Mouse (Mus musculus): ENCODE data around the gene Aqp7. TPM values are rescaled to one million over a fixed set of nuclear protein-coding genes. Genes with fewer than 3 reads are reported as not detected.

Gene Aqp7
- polyA plus RNA-seq, 1 experiment: 5.3 TPM

GRCm38 (mm10) chr4:41042880-41043279 lies 5.1 kb downstream of the Aqp7 start:
- no peak for DNase-seq
- TF ChIP-seq POLR2A (IDR thresholded peaks at IDR 0.05; ENCODE audit: control insufficient read depth, extremely low read depth, insufficient read depth, low read length, poor library complexity): no peak
- TF ChIP-seq CTCF (IDR thresholded peaks at IDR 0.05; ENCODE audit: borderline replicate concordance, control insufficient read depth, extremely low read depth, insufficient read depth, low read length, poor library complexity): no peak
- Histone ChIP-seq H3K4me1 (replicated peaks; ENCODE audit: control insufficient read depth, insufficient read depth, low read length) (no peaks in the 10 kb centered on the region), H3K27me3 (ENCODE audit: control insufficient read depth, insufficient read depth, low read length) (no peaks in the 10 kb centered on the region), H3K27ac (ENCODE audit: control insufficient read depth, insufficient read depth, low read length) (no peak overlapping the region), H3K36me3 (ENCODE audit: control insufficient read depth, insufficient read depth, low read length) (no peaks in the 10 kb centered on the region), H3K4me3 (ENCODE audit: control insufficient read depth, insufficient read depth, low read length) (no peak overlapping the region)
- 92% methylated on average over 12 of the region's 12 CpGs for WGBS

- no peak for DNase-seq
- Histone ChIP-seq H3K4me3 (ENCODE audit: control insufficient read depth, insufficient read depth, low read length) (no peak overlapping the region), H3K4me1 (replicated peaks; ENCODE audit: control insufficient read depth, insufficient read depth, low read length) (no peaks in the 10 kb centered on the region), H3K27ac (ENCODE audit: control insufficient read depth, insufficient read depth, low read length) (no peak overlapping the region), H3K27me3 (ENCODE audit: control insufficient read depth, insufficient read depth, low read length) (no peaks in the 10 kb centered on the region), H3K36me3 (ENCODE audit: control insufficient read depth, insufficient read depth, low read length) (no peaks in the 10 kb centered on the region)
- 75% methylated on average over 7 of the region's 7 CpGs for WGBS
- TF ChIP-seq POLR2A (IDR thresholded peaks at IDR 0.05; ENCODE audit: control insufficient read depth, extremely low read depth, insufficient read depth, low read length, poor library complexity) (no peak), CTCF (IDR thresholded peaks at IDR 0.05; ENCODE audit: borderline replicate concordance, control insufficient read depth, extremely low read depth, insufficient read depth, low read length, poor library complexity) (no peak)
Observed at GRCm38 (mm10) chr4:41040983-41041382, 7.0 kb downstream of the Aqp7 start.

DNA sequence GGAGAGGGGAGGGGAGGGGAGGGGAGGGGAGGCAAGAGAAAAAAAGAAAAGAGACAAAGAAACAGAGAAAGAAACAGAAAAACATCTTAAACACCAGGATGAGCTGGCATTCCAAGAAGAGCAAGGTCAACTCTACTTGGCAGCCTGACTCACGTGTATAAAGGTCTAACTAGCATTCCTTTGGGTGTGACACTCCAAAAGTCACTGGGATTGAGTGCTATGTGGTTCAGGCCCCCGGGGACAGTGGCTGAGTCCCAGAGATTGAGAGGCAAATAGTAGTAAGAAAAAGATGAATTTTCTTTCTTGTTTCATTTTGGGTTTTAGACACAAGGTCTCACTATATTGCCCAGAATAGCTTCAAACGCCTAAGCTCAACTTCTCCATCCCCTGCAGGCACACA lies 10.0 kb downstream of the Aqp7 start:
- no peaks in the 10 kb centered on the region for H3K36me3 ChIP-seq (ENCODE audit: control insufficient read depth, insufficient read depth, low read length)
- no peak for DNase-seq
- H3K27ac ChIP-seq (ENCODE audit: control insufficient read depth, insufficient read depth, low read length): no peak overlapping the region
- H3K27me3 ChIP-seq (ENCODE audit: control insufficient read depth, insufficient read depth, low read length): no peaks in the 10 kb centered on the region
- 91% methylated on average over 3 of the region's 3 CpGs for WGBS
- no peaks in the 10 kb centered on the region for H3K4me1 ChIP-seq (replicated peaks; ENCODE audit: control insufficient read depth, insufficient read depth, low read length)
- TF ChIP-seq POLR2A (IDR thresholded peaks at IDR 0.05; ENCODE audit: control insufficient read depth, extremely low read depth, insufficient read depth, low read length, poor library complexity) (no peak), CTCF (IDR thresholded peaks at IDR 0.05; ENCODE audit: borderline replicate concordance, control insufficient read depth, extremely low read depth, insufficient read depth, low read length, poor library complexity) (no peak)
- no peak overlapping the region for H3K4me3 ChIP-seq (ENCODE audit: control insufficient read depth, insufficient read depth, low read length)

- WGBS: 88% methylated on average over 3 of the region's 3 CpGs
Observed at GRCm38 (mm10) chr4:41031242-41031641, 16.7 kb downstream of the Aqp7 start.

GRCm38 (mm10) chr4:41029372-41029771 lies 18.6 kb downstream of the Aqp7 start:
- H3K27me3 ChIP-seq (ENCODE audit: control insufficient read depth, insufficient read depth, low read length): no peaks in the 10 kb centered on the region
- no peak for DNase-seq
- H3K4me3 ChIP-seq (ENCODE audit: control insufficient read depth, insufficient read depth, low read length): no peak overlapping the region
- no peaks in the 10 kb centered on the region for H3K4me1 ChIP-seq (replicated peaks; ENCODE audit: control insufficient read depth, insufficient read depth, low read length)
- H3K36me3 ChIP-seq (ENCODE audit: control insufficient read depth, insufficient read depth, low read length): no peaks in the 10 kb centered on the region
- TF ChIP-seq POLR2A (IDR thresholded peaks at IDR 0.05; ENCODE audit: control insufficient read depth, extremely low read depth, insufficient read depth, low read length, poor library complexity) (no peak), CTCF (IDR thresholded peaks at IDR 0.05; ENCODE audit: borderline replicate concordance, control insufficient read depth, extremely low read depth, insufficient read depth, low read length, poor library complexity) (no peak)
- 98% methylated on average over 5 of the region's 5 CpGs for WGBS
- H3K27ac ChIP-seq (ENCODE audit: control insufficient read depth, insufficient read depth, low read length): no peak overlapping the region

More at GRCm38 (mm10) chr4:41031242-41031641, 16.7 kb downstream of the Aqp7 start:
- no peak overlapping the region for H3K4me3 ChIP-seq (ENCODE audit: control insufficient read depth, insufficient read depth, low read length)
- no peak for DNase-seq
- no peaks in the 10 kb centered on the region for H3K36me3 ChIP-seq (ENCODE audit: control insufficient read depth, insufficient read depth, low read length)
- no peaks in the 10 kb centered on the region for H3K27me3 ChIP-seq (ENCODE audit: control insufficient read depth, insufficient read depth, low read length)
- TF ChIP-seq POLR2A (IDR thresholded peaks at IDR 0.05; ENCODE audit: control insufficient read depth, extremely low read depth, insufficient read depth, low read length, poor library complexity) (no peak), CTCF (IDR thresholded peaks at IDR 0.05; ENCODE audit: borderline replicate concordance, control insufficient read depth, extremely low read depth, insufficient read depth, low read length, poor library complexity) (no peak)
- no peaks in the 10 kb centered on the region for H3K4me1 ChIP-seq (replicated peaks; ENCODE audit: control insufficient read depth, insufficient read depth, low read length)
- H3K27ac ChIP-seq (ENCODE audit: control insufficient read depth, insufficient read depth, low read length): no peak overlapping the region

GRCm38 (mm10) chr4:41028272-41028671 lies 19.7 kb downstream of the Aqp7 start:
- H3K4me3 ChIP-seq (ENCODE audit: control insufficient read depth, insufficient read depth, low read length): no peak overlapping the region
- H3K36me3 ChIP-seq (ENCODE audit: control insufficient read depth, insufficient read depth, low read length): peaks cover 3% of the 10 kb centered on the region; the same call in 1 of the 2 replicates
- H3K27me3 ChIP-seq (ENCODE audit: control insufficient read depth, insufficient read depth, low read length): no peaks in the 10 kb centered on the region
- peak; percentile 4 for DNase-seq
- 79% methylated on average over 4 of the region's 4 CpGs for WGBS
- TF ChIP-seq CTCF (IDR thresholded peaks at IDR 0.05; ENCODE audit: borderline replicate concordance, control insufficient read depth, extremely low read depth, insufficient read depth, low read length, poor library complexity) (no peak), POLR2A (IDR thresholded peaks at IDR 0.05; ENCODE audit: control insufficient read depth, extremely low read depth, insufficient read depth, low read length, poor library complexity) (no peak)
- no peaks in the 10 kb centered on the region for H3K4me1 ChIP-seq (replicated peaks; ENCODE audit: control insufficient read depth, insufficient read depth, low read length)
- no peak overlapping the region for H3K27ac ChIP-seq (ENCODE audit: control insufficient read depth, insufficient read depth, low read length)

DNA sequence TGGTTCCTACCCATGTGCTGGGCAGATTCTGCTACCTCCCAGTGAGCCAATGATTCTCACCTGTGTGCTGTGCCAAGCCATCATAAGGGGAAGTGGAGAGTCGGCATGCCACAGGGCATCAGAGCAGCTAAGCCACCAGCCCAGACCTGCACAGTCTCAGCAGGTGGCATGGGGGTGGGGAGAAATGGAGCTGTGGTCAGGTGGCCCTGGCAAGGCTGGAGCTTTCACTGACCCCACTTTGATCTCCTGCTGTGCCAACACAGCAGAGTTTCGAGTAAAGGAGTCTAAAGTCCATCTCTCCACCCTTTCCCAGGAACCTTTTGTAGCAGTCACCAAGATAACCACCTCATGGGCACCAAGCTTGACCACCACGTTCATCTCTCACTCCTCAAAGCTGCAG lies 20.1 kb downstream of the Aqp7 start:
- Histone ChIP-seq H3K27ac (ENCODE audit: control insufficient read depth, insufficient read depth, low read length) (no peak overlapping the region), H3K36me3 (ENCODE audit: control insufficient read depth, insufficient read depth, low read length) (peaks cover 4% of the 10 kb centered on the region; the same call in 1 of the 2 replicates)
- 68% methylated on average over 3 of the region's 3 CpGs for WGBS

More for the DNA sequence above, 20.1 kb downstream of the Aqp7 start:
- no peak for DNase-seq
- TF ChIP-seq POLR2A (IDR thresholded peaks at IDR 0.05; ENCODE audit: control insufficient read depth, extremely low read depth, insufficient read depth, low read length, poor library complexity) (no peak), CTCF (IDR thresholded peaks at IDR 0.05; ENCODE audit: borderline replicate concordance, control insufficient read depth, extremely low read depth, insufficient read depth, low read length, poor library complexity) (no peak)
- no peak overlapping the region for H3K4me3 ChIP-seq (ENCODE audit: control insufficient read depth, insufficient read depth, low read length)
- H3K4me1 ChIP-seq (replicated peaks; ENCODE audit: control insufficient read depth, insufficient read depth, low read length): no peaks in the 10 kb centered on the region
- H3K27me3 ChIP-seq (ENCODE audit: control insufficient read depth, insufficient read depth, low read length): no peaks in the 10 kb centered on the region

All from thymus, adult 2 months (tissue).